Mouse (Mus musculus): ENCODE results near the gene Ints1.
"Not testable (repeated sequence)": the region's sequence is repeated elsewhere in the genome, so short reads cannot be mapped to it uniquely, and the experiment has no call there.

Gene Ints1

DNA sequence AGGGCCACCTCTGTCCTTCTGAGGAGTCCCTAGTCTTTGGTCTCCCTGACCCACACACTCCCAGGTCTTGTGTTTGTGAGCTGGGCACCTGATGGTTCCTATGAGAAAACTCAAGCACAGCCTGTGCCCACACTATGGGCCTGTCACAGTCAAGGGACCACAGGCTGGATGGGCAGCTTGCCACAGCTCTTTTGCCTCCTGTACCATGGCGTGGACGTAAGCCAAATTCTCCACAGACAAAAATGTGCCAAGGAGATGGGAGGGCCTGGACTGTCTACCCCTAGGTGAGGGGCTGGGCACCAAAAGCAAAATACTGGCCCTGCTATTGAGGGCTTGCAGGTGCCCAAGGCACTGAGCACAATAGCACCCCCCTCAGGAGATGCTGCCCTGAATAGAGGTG is 18.9 kb downstream of the Ints1 start:
- intact Hi-C loops (cut with DNase I) = no loop called here

GRCm38 (mm10) chr5:139756135-139756534 is 19.3 kb downstream of the Ints1 start:
- intact Hi-C loops (cut with DNase I) = no loop called here

DNA sequence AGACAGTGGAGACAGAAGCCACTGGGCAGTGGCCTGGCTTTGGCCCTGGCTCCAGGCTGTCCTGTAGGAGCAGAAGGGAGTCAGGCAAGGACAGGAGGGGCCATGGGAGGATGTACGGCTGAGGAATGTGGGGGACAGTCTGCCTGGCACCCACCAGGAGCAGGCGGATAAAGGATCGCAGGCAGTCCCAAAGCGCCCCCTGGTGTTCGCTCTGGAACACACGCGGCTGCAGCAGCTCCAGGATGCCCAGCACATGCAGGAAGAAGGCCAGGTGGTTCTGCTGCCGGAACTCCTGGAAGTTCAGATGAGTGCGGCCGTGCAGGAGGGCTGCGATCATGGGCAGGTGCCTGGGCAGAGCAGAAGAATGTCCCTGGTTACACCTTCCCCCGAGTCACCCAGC is 20.7 kb downstream of the Ints1 start:
- intact Hi-C loops (cut with DNase I) = no loop called here

GRCm38 (mm10) chr5:139750535-139750934 is 24.9 kb downstream of the Ints1 start:
- intact Hi-C loops (cut with DNase I) = loop anchor here (2.0 kb wide), 2 partner anchors 34 to 214 kb away; no protein-coding TSS in a partner anchor

GRCm38 (mm10) chr5:139749413-139750125 is 25.9 kb downstream of the Ints1 start:
- intact Hi-C loops (cut with DNase I) = loop anchor here (2.0 kb wide), 2 partner anchors 33 to 213 kb away; no protein-coding TSS in a partner anchor

GRCm38 (mm10) chr5:139745771-139746170 is 29.7 kb downstream of the Ints1 start:
- intact Hi-C loops (cut with DNase I) = no loop called here

DNA sequence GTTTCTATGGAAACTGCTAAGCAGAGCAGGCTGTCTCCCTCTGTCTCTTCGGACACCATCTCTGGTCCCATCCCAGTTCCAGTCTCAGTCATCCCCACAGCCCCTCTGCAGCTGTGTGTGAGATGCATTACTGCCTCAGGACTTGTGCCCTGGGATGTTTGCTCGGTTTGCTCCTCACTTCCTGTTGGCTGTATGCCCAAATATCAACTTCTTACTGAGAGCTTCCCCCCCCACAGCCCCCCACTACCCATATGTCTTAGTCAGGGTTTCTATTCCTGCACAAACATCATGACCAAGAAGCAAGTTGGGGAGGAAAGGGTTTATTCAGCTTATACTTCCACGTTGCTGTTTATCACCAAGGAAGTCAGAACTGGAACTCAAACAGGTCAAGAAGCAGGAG is 32.8 kb downstream of the Ints1 start:
- intact Hi-C loops (cut with DNase I) = not testable (repeated sequence)

DNA sequence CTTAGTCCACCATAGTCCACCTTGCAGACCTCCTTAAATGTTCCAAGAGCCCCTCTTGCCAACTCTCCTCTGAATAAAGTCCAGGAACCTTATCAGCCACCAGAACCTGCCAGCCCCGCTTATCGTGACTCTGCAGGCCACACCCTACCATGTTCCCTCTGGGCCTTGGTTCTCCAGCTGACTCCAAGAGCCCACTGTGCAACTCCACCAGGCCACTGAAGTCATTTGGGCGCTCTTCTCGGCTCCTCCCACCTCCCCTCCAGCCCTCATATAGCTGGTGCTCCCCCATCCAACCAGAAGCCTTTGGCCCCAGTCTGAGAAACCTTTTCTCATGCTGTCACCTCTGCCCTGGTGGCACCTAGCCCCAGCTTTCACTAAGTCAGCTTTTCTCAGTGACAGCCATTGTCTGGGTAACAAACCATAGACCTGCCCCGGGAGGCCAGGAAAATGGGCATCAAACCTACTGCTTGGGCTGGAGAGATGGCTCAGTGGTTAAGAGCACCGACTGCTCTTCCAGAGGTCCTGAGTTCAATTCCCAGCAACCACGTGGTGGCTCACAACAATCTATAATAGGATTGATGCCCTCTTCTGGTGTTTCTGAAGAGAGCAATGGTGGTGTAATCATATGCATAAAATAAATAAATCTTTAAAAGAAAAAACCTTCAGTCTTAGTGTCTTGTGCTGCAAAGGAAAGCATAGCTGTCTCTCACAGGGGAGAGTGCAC is 36.7 kb downstream of the Ints1 start:
- intact Hi-C loops (cut with DNase I) = no loop called here

DNA sequence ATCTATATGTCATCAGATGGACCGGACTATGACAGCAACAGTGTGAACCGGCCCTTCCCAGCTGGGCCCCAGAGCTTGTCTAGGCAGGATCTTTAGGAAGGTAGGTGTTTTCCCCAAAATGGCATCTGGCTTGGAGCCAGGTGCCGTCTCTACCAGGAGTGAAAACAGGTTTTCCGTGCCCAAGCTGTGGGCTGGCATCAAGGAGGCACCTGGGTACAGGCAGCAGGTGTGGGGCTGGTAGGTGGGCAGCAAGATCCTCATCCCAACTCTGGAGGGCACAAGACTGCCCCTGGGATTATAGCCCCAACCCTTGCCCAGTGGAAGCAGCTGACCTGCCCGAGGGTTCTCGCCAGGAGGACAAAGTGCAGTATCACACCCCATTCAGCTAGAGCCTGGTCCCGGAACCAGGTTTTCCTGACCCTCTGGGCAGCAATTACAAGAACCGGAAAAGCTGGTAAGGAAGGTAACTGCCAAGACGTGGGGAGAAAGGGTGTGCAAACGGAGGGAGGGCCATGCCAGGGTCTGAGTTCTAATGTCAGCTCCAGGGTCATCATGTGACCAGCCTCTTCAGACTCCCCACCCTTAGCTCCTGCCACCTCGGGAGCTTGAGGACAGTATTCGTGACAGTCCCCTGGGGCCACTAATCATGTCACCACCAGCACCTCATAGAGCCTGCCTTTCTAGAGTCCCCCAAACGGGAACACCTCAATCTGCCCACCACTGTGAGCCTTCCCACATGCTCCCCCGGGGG is 37.5 kb downstream of the Ints1 start:
- intact Hi-C loops (cut with DNase I) = no loop called here

DNA sequence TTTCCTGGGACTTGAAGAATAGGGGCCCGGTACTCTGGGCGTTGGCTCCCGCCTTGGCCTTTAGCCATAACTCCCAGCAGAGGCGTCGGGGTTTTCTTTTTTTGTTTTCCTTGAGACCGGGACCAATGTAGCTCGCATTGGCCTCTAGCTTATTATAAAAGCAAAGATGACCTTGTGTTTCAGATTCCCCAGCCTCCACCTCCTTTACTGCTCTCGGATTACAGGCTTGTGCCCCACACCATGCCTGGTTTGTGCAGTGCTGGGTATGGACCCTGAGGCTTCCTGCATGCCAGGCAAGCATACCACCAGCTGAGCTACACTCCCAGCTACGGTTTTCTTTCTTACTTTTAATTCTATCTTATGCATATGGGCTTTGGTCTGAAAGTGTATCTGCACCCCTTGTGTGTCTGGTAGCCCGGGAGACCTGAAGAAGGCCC is 39.0 kb downstream of the Ints1 start:
- intact Hi-C loops (cut with DNase I) = no loop called here

GRCm38 (mm10) chr5:139735677-139736503 is 39.6 kb downstream of the Ints1 start, which contains the start of gene Micall2:
Gene Micall2 (minus strand): TSS chr5:139736336.
- intact Hi-C loops (cut with DNase I) = no loop called here

DNA sequence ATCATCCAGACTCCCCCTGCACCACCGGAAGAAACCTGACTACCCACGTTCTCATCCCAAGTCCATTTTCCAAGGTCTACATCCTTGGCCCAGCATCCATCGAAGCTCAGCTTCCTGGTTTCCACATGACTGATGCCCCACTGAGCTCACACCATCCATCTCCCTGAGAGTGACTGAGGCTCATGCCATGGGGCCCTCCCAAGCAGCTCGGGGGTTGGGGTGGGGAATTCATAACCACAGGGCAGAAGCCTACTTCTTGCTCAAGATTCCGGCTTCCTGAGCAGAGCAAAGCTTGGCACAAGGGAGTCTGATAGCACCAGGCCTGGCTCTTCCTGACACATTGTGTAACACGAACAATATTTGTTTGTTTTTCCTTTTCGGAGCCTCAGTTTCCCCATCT is 40.7 kb downstream of the Ints1 start:
- intact Hi-C loops (cut with DNase I) = no loop called here

- intact Hi-C loops (cut with DNase I) = no loop called here
These were observed 41.5 kb downstream of the Ints1 start for GRCm38 (mm10) chr5:139734016-139734415.

DNA sequence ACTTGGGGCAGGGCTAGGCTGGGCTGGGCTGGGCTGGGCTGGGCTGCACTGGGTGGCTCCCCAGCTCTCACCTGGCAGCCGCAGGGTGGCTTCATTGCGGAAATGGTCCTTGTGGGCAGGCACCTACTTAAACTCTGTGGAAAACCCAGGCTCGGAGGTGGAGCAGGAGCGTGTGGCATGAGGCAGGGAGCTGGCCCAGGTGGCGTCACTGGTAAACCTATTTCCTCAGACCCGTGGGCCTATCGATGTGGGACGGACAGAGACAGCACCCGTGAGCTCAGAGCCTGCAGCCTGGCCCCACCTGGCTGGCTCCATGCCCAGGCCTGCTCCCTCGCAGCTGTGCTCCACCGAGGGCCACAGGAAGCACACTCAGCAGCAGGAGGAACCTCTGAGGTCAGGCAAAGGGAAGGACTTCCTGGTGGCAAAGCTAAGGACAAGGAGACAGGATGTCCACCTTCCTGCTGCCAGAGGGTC is 42.8 kb downstream of the Ints1 start:
- intact Hi-C loops (cut with DNase I) = no loop called here

DNA sequence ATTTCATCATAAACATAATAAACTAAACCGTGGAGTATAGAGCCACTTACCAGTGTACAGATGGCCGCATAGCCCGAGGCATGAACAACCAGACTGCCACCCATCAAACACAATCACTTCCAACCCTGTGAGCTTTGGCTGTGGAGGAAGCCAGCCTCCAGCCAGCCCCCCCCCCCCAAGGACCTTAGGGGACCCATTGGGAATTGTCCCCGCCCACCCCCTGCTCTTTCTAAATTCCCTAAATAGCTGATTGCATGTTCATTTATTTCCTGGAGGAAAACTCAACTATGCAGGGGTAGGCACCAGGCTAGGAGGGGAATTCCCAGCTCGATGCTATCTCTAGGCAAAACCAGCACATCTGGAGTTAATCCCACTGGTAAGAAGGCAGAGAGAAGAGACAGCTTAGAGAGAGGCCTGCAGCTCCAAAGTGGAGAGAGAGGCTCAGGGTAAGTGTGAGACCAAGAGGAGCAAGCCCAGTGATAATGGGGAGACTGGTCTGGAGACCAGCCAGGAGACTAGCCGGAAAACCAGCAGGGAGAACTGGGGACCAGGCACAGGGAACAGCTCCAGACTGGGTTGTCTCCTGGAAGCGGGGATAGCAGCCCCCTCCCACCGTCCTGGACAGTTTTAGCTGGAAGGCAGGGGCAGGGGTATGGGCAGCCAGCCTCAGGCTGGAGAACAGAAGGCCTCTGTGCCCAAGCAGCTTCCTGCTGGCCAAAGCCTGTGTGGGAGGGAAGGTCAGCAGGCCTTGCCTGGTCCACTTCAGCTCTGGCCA is 44.6 kb downstream of the Ints1 start:
- intact Hi-C loops (cut with DNase I) = no loop called here

DNA sequence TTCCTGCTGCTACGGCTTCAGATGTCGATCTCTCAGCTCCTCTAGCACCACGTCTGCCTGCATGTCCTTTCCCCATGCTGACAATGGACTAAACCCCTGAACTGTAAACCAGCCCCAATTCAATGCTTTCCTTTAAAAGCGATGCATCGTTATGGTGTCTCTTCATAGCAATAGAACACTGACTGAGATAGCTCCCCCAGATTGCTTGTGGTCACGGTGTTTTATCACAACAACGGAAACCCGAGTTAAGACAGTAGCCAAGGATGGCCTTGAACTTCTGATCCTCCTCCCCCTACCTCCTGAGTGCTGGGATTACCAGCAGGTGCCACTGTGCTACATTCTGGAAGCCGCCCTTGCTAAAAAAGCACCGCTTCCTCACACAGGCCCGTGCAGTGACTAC is 48.2 kb downstream of the Ints1 start:
- intact Hi-C loops (cut with DNase I) = no loop called here

DNA sequence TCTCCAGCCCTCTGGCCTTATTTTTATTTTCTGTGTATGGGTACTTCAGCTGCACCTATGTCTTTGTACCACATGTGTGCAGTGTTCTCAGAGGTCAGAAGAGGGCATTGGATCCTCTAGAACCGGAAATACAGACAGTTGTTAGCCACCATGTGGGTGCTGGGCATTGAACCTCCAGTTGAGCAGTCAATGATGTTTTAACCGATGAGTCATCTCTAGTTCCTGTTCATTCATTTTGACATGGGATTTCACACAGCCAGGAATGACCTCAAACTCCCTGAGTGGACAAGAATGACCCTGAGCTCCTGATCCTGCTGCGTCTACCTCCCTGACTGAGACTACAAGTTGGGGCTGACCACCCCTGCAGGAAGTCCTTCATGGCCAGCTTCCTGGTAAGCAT is 49.3 kb downstream of the Ints1 start:
- intact Hi-C loops (cut with DNase I) = no loop called here

GRCm38 (mm10) chr5:139724336-139725116 is 50.9 kb downstream of the Ints1 start:
- intact Hi-C loops (cut with DNase I) = no loop called here

GRCm38 (mm10) chr5:139723113-139723512 is 52.4 kb downstream of the Ints1 start:
- intact Hi-C loops (cut with DNase I) = no loop called here
